ENCODE assay signal across 36 mouse cellular contexts in genomic region chr3:50484076-50484475, GRCm38 (mm10). TPM values are rescaled to one million over a fixed set of nuclear protein-coding genes. Genes with fewer than 3 reads are reported as not detected.
A peak's percentile ranks its signal among the peaks of the same experiment; 100 is the strongest.
DNase-seq lines count a peak whose midpoint lies in the region; ATAC-seq and TF ChIP-seq lines count a peak whose summit lies in the region.
"Had no signal": no experiment of that assay in that cellular context is flagged by ENCODE, and none has a peak within 500 bp of the region (broad histone marks: within the 10 kb centered on the region; RNA-seq: fewer than 3 reads in every experiment).

No protein-coding gene starts in this region.

- 79% methylated on average over 1 of the region's 1 CpGs for WGBS in midbrain, embryonic 11.5 days
- WGBS in midbrain, postnatal 0 days, result 88% methylated on average over 1 of the region's 1 CpGs
- 32% methylated on average over 1 of the region's 1 CpGs for WGBS in embryonic facial prominence, embryonic 10.5 days
- WGBS in limb, embryonic 10.5 days, result 69% methylated on average over 1 of the region's 1 CpGs
- 81% methylated on average over 1 of the region's 1 CpGs for WGBS in forebrain, embryonic 16.5 days

- DNase-seq in midbrain, embryonic 11.5 days (ENCODE audit: low spot score, missing footprints), result peak; percentile 83
- no peak for DNase-seq in midbrain, postnatal 0 days (ENCODE audit: low spot score)
- DNase-seq in embryonic facial prominence, embryonic 10.5 days (ENCODE audit: low spot score), result peak; percentile 31
- DNase-seq in limb, embryonic 10.5 days (ENCODE audit: low spot score), result no peak
- no peak for DNase-seq in adrenal gland, adult (ENCODE audit: inconsistent age in 2 of 2, low spot score in 1 of 2)
- no peak for DNase-seq in left cerebral cortex, adult 18-20 months (ENCODE audit: low spot score in 2 of 2)
- DNase-seq: adrenal gland, postnatal 14 days; cerebellum, adult 2 months; cerebellum, postnatal 36 days; gastrocnemius, adult 2 months; gastrocnemius, postnatal 36 days; heart, adult 18-20 months; heart, postnatal 36 days; kidney, adult 8-10 months; kidney, postnatal 10 days; layer of hippocampus, postnatal 36 days; lung, embryonic 14.5 days; lung, postnatal 14 days; right cerebral cortex, postnatal 4 days; thymus, adult 18-20 months; thymus, postnatal 25 days had no signal

- no peak for TF ChIP-seq CTCF in midbrain, postnatal 0 days (IDR thresholded peaks at IDR 0.05)

- no peaks in the 10 kb centered on the region for H3K9me3 ChIP-seq in midbrain, embryonic 11.5 days (ENCODE audit: control insufficient read depth, low read length)
- H3K9me3 ChIP-seq in midbrain, postnatal 0 days (ENCODE audit: low read length), result no peaks in the 10 kb centered on the region
- H3K9me3 ChIP-seq in embryonic facial prominence, embryonic 10.5 days, result no peaks in the 10 kb centered on the region
- no peaks in the 10 kb centered on the region for H3K9me3 ChIP-seq in limb, embryonic 10.5 days (replicated peaks)
- no peaks in the 10 kb centered on the region for H3K9me3 ChIP-seq in forebrain, embryonic 16.5 days (ENCODE audit: control insufficient read depth, low read length)
- H3K9me3 ChIP-seq: embryonic facial prominence, embryonic 13.5 days; hindbrain, embryonic 15.5 days; intestine, embryonic 15.5 days; limb, embryonic 12.5 days; liver, embryonic 15.5 days; midbrain, embryonic 10.5 days; neural tube, embryonic 12.5 days had no signal

- no peak for ATAC-seq in midbrain, embryonic 11.5 days (ENCODE audit: low FRiP score)
- ATAC-seq in midbrain, postnatal 0 days (ENCODE audit: low FRiP score), result no peak
- no peak for ATAC-seq in forebrain, embryonic 16.5 days
- ATAC-seq: intestine, embryonic 15.5 days; midbrain, embryonic 16.5 days; Patski had no signal

- no peak overlapping the region for H3K9ac ChIP-seq in midbrain, embryonic 11.5 days (ENCODE audit: low read length)
- no peak overlapping the region for H3K9ac ChIP-seq in midbrain, postnatal 0 days (replicated peaks; ENCODE audit: low read length, poor library complexity, severe bottlenecking)
- H3K9ac ChIP-seq in forebrain, embryonic 16.5 days (replicated peaks; ENCODE audit: low read depth, low read length), result no peak overlapping the region
- H3K9ac ChIP-seq: embryonic facial prominence, embryonic 13.5 days; hindbrain, embryonic 15.5 days; intestine, embryonic 15.5 days; limb, embryonic 12.5 days; liver, embryonic 15.5 days; lung, embryonic 14.5 days; neural tube, embryonic 12.5 days had no signal

- H3K27me3 ChIP-seq in midbrain, embryonic 11.5 days (ENCODE audit: control insufficient read depth, insufficient read depth, low read length), result no peaks in the 10 kb centered on the region
- H3K27me3 ChIP-seq in midbrain, postnatal 0 days (ENCODE audit: insufficient read depth, low read length), result no peaks in the 10 kb centered on the region
- H3K27me3 ChIP-seq in embryonic facial prominence, embryonic 10.5 days (replicated peaks; ENCODE audit: low read depth, poor library complexity, severe bottlenecking), result no peaks in the 10 kb centered on the region
- no peaks in the 10 kb centered on the region for H3K27me3 ChIP-seq in limb, embryonic 10.5 days (ENCODE audit: low read depth, poor library complexity, severe bottlenecking)
- no peaks in the 10 kb centered on the region for H3K27me3 ChIP-seq in forebrain, embryonic 16.5 days (replicated peaks; ENCODE audit: control insufficient read depth, insufficient read depth, low read length)
- H3K27me3 ChIP-seq: embryonic facial prominence, embryonic 13.5 days; hindbrain, embryonic 15.5 days; intestine, embryonic 15.5 days; limb, embryonic 12.5 days; liver, embryonic 15.5 days; neural tube, embryonic 12.5 days had no signal

- no peaks in the 10 kb centered on the region for H3K36me3 ChIP-seq in midbrain, embryonic 11.5 days (ENCODE audit: control insufficient read depth, insufficient read depth, low read length)
- no peaks in the 10 kb centered on the region for H3K36me3 ChIP-seq in midbrain, postnatal 0 days (ENCODE audit: insufficient read depth, low read length)
- H3K36me3 ChIP-seq in embryonic facial prominence, embryonic 10.5 days (replicated peaks), result no peaks in the 10 kb centered on the region
- H3K36me3 ChIP-seq in limb, embryonic 10.5 days, result no peaks in the 10 kb centered on the region
- H3K36me3 ChIP-seq in forebrain, embryonic 16.5 days (ENCODE audit: control insufficient read depth, insufficient read depth), result no peaks in the 10 kb centered on the region
- H3K36me3 ChIP-seq: embryonic facial prominence, embryonic 13.5 days; hindbrain, embryonic 15.5 days; intestine, embryonic 15.5 days; limb, embryonic 12.5 days; liver, embryonic 15.5 days; midbrain, embryonic 10.5 days; neural tube, embryonic 12.5 days had no signal

- H3K4me1 ChIP-seq in midbrain, embryonic 11.5 days (ENCODE audit: control insufficient read depth, insufficient read depth, low read length), result no peaks in the 10 kb centered on the region
- H3K4me1 ChIP-seq in midbrain, postnatal 0 days (ENCODE audit: insufficient read depth, low read length), result no peaks in the 10 kb centered on the region
- H3K4me1 ChIP-seq in embryonic facial prominence, embryonic 10.5 days, result peaks cover 23% of the 10 kb centered on the region
- peaks cover 18% of the 10 kb centered on the region for H3K4me1 ChIP-seq in limb, embryonic 10.5 days
- H3K4me1 ChIP-seq in forebrain, embryonic 16.5 days (replicated peaks; ENCODE audit: control insufficient read depth, insufficient read depth, low read length), result no peaks in the 10 kb centered on the region
- H3K4me1 ChIP-seq: hindbrain, embryonic 15.5 days; intestine, embryonic 15.5 days; limb, embryonic 12.5 days; liver, embryonic 15.5 days; midbrain, embryonic 10.5 days; neural tube, embryonic 12.5 days had no signal

- no peak overlapping the region for H3K4me2 ChIP-seq in midbrain, embryonic 11.5 days
- no peak overlapping the region for H3K4me2 ChIP-seq in midbrain, postnatal 0 days (ENCODE audit: low read depth, low read length, poor library complexity, severe bottlenecking)
- H3K4me2 ChIP-seq in forebrain, embryonic 16.5 days (ENCODE audit: low read length), result no peak overlapping the region
- H3K4me2 ChIP-seq: embryonic facial prominence, embryonic 13.5 days; heart, embryonic 11.5 days; hindbrain, embryonic 15.5 days; intestine, embryonic 15.5 days; limb, embryonic 12.5 days; liver, embryonic 15.5 days; lung, embryonic 14.5 days; neural tube, embryonic 12.5 days had no signal

- no peak overlapping the region for H3K27ac ChIP-seq in midbrain, embryonic 11.5 days (ENCODE audit: low read depth, low read length)
- H3K27ac ChIP-seq in midbrain, postnatal 0 days (ENCODE audit: low read depth, low read length), result no peak overlapping the region
- no peak overlapping the region for H3K27ac ChIP-seq in embryonic facial prominence, embryonic 10.5 days (replicated peaks)
- peak overlapping the region; percentile 68; the same call in 1 of the 2 replicates for H3K27ac ChIP-seq in limb, embryonic 10.5 days
- no peak overlapping the region for H3K27ac ChIP-seq in forebrain, embryonic 16.5 days (ENCODE audit: low read length)
- H3K27ac ChIP-seq: embryonic facial prominence, embryonic 13.5 days; gastrocnemius, adult 2 months; hindbrain, embryonic 15.5 days; intestine, embryonic 15.5 days; limb, embryonic 12.5 days; liver, embryonic 15.5 days; midbrain, embryonic 10.5 days; neural tube, embryonic 12.5 days; stomach, postnatal 0 days had no signal

- H3K4me3 ChIP-seq in midbrain, embryonic 11.5 days (ENCODE audit: low read depth, low read length), result no peak overlapping the region
- H3K4me3 ChIP-seq in midbrain, postnatal 0 days (ENCODE audit: low read depth, low read length), result no peak overlapping the region
- H3K4me3 ChIP-seq in embryonic facial prominence, embryonic 10.5 days, result no peak overlapping the region
- no peak overlapping the region for H3K4me3 ChIP-seq in limb, embryonic 10.5 days
- no peak overlapping the region for H3K4me3 ChIP-seq in forebrain, embryonic 16.5 days (replicated peaks; ENCODE audit: low read length)
- H3K4me3 ChIP-seq: embryonic facial prominence, embryonic 13.5 days; erythroblast, embryonic 14.5 days; gastrocnemius, adult 2 months; hindbrain, embryonic 15.5 days; intestine, embryonic 15.5 days; limb, embryonic 12.5 days; liver, embryonic 15.5 days; midbrain, embryonic 10.5 days; myocyte; neural tube, embryonic 12.5 days had no signal

RNA-seq across cellular contexts. Expression of gene Slc7a11, which starts 40.7 kb away (rescaled TPM):
- 0.68 and 0.96 TPM in 2 replicates for polyA plus RNA-seq in midbrain, embryonic 11.5 days (2014; fragmentation: Nextera tagmentation; extraction: Ambion mirVana)
- 21.7 and 26.0 TPM in 2 replicates for total RNA-seq in midbrain, postnatal 0 days (2014; rRNA removed)
- 3.3 and 3.9 TPM in 2 replicates for polyA plus RNA-seq in midbrain, postnatal 0 days (2015; fragmentation: Nextera tagmentation; extraction: Ambion mirVana)
- polyA plus RNA-seq in embryonic facial prominence, embryonic 10.5 days (2016; fragmentation: Nextera tagmentation; extraction: Ambion mirVana), result 1.3 and 1.5 TPM in 2 replicates
- polyA plus RNA-seq in limb, embryonic 10.5 days (2016; fragmentation: Nextera tagmentation; extraction: Ambion mirVana), result 1.8 and 3.6 TPM in 2 replicates
- polyA plus RNA-seq in forebrain, embryonic 16.5 days (2015; fragmentation: Nextera tagmentation; extraction: Ambion mirVana), result 2.8 and 3.8 TPM in 2 replicates
- total RNA-seq in left cerebral cortex, adult 18-20 months (2021), result 10 to 100 TPM; 24.4 to 29.0 TPM
- polyA plus RNA-seq: erythroblast, embryonic 14.5 days; liver, adult 2 months had no signal

Comparison
In these comparisons a context has a peak if more than half of its experiments do, and no peak if none do; other contexts are left out.
1. DNase-seq: peak in midbrain, embryonic 11.5 days (single experiment) and embryonic facial prominence, embryonic 10.5 days (single experiment); none in midbrain, postnatal 0 days (single experiment), limb, embryonic 10.5 days (single experiment), adrenal gland, adult (0 of 2) and left cerebral cortex, adult 18-20 months (0 of 2).